Mouse (Mus musculus) gastrocnemius, postnatal 36 days (tissue): ENCODE data around the gene Olfr211. TPM values are rescaled to one million over a fixed set of nuclear protein-coding genes. Genes with fewer than 3 reads are reported as not detected.

Experiments used
- total RNA-seq, 2 experiments: library from RNA; stranded (reverse); gene quantifications; 2 replicates each; pipeline ENCODE4 v1.2.3; 2021

The Olfr211 gene
- total RNA-seq, 2 experiments from 2014 or later, result not detected

Other genes with a start within 250 kb of the Olfr211 start
- under 1 TPM; 0.51 to 0.86 TPM for gene Zfand4, start 224.9 kb upstream of the Olfr211 start, total RNA-seq
- gene March8, start 151.1 kb upstream of the Olfr211 start, total RNA-seq, result 10 to 100 TPM; 23.4 to 24.9 TPM
- gene Alox5, start 27.9 kb upstream of the Olfr211 start, total RNA-seq, result under 1 TPM; 0.64 to 0.66 TPM
- gene Olfr212, start 17.4 kb downstream of the Olfr211 start, total RNA-seq, result not detected
- gene Olfr213, start 49.4 kb downstream of the Olfr211 start, total RNA-seq, result not detected
- gene Gm5580, start 62.0 kb downstream of the Olfr211 start, total RNA-seq, result 1 to 10 TPM in 1 of 2 experiments, under 1 TPM in 1; 0.79 to 1.3 TPM
- not detected for gene Olfr214, start 65.1 kb downstream of the Olfr211 start, total RNA-seq
- gene Olfr215, start 95.1 kb downstream of the Olfr211 start, total RNA-seq, result not detected
- 1 to 10 TPM; 6.2 to 7.1 TPM for gene Zfp422, start 139.9 kb downstream of the Olfr211 start, total RNA-seq
- 10 to 100 TPM; 10.2 to 13.3 TPM for gene Depp1, start 161.5 kb downstream of the Olfr211 start, total RNA-seq
- gene Rassf4, start 184.9 kb downstream of the Olfr211 start, total RNA-seq, result 1 to 10 TPM; 1.6 to 2.0 TPM
- under 1 TPM; 0.02 to 0.03 TPM for gene Tmem72, start 227.8 kb downstream of the Olfr211 start, total RNA-seq